Mouse (Mus musculus): ENCODE results near the gene Ddc.

- TF ChIP-seq TAL1 (conservative IDR thresholded peaks at IDR 0.05; ENCODE audit: low read depth, low read length) = no peak
- no peak for TF ChIP-seq CTCF (IDR thresholded peaks at IDR 0.05; ENCODE audit: low read depth, low read length)
Measured at GRCm38 (mm10) chr11:11808035-11808819, 89.7 kb downstream of the Ddc start.
